Mouse (Mus musculus) layer of hippocampus, adult 18-20 months (tissue): ENCODE measurements at regions not wholly inside any gene's neighbourhood (a gene's known extent, or its start where the extent isn't known, plus 50 kb on each side); places are given as distances from the start of the nearest gene placed in this dataset.
"Not testable (repeated sequence)": the region's sequence is repeated elsewhere in the genome, so short reads cannot be mapped to it uniquely, and the experiment has no call there.

ENCODE experiments used
- DNase-seq, 2 experiments: peaks; one replicate each; pipeline ENCODE4 v3.0.0; 2022; ENCODE audit warnings: low spot score in 2 of 2

GRCm38 (mm10) chr10:22460386-22460785, 100.0 kb downstream of the Raet1d start:
- DNase-seq = not testable (repeated sequence)

DNA sequence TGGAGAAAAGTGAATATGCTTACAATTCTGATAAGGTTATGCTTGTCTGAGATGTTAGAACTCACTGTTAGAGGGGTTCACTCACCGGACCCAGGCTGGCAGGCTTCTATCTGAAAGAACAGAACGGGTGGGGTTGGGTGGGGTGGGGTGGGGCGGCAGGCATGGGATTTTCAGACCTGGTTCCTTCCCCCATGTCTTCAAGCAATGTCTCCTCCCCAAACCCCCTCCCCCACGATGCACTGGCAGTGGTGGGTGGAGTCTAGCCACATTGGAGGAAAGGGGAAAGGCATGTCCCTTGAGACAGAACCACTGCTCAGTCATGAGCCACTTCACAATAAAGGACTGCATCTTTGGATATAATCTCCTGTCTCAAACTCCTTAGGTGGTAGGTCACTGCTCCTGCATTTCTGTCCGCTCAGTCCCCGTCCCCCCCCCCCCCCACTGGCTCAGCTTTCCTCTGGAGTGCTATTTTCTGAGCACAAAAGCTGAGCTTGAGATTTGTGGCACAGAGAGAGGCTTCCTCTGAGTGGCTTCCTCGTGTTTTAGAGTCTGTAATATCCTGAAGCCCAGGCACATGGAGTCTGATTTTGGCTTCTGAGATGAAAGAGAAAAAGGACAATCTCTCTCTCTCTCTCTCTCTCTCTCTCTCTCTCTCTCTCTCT, 100.6 kb downstream of the Raet1d start:
- DNase-seq = not testable (repeated sequence)

GRCm38 (mm10) chr10:22461480-22462050, 101.2 kb downstream of the Raet1d start:
- not testable (repeated sequence) for DNase-seq

GRCm38 (mm10) chr10:22471722-22472330, 111.5 kb downstream of the Raet1d start:
- peak in 1 of 2 experiments; percentile 5 for DNase-seq

GRCm38 (mm10) chr10:22479860-22480259, 119.5 kb downstream of the Raet1d start:
- DNase-seq = peak; percentile 11 to 45

- not testable (repeated sequence) for DNase-seq
Observed at GRCm38 (mm10) chr10:22487071-22487470, 126.7 kb downstream of the Raet1d start.

DNA sequence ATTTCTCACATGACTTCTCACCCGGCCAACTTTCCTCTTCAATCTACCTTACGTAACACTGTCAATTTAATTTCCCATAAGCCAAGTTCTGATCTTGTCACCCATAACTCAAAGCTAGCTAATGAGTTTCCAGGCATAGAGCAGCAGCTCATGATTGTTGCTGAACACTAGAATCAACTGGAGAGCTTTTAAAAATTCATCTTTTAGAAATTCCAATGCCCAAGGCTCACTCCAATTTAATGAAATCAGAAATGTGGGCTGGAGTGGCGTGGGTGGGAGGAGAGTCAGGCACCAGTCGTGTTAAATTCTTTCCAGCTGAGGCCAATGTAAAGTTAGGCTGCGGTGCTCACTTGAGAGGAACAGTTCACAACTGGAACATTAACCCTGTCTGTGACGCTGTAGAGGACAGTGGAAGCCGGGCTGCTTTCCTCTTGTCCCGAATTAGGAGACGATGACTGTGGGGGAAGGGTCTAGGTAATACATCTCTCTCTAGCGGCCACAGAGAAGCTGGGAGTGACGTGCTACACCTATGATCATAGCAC, 131.5 kb downstream of the Raet1d start:
- not testable (repeated sequence) for DNase-seq

GRCm38 (mm10) chr10:22495975-22496496, 135.7 kb downstream of the Raet1d start:
- peak in 1 of 2 experiments; percentile 1 for DNase-seq
